Mouse (Mus musculus): Measurements from ENCODE around the gene Ccnl1.

Ccnl1 gene

DNA sequence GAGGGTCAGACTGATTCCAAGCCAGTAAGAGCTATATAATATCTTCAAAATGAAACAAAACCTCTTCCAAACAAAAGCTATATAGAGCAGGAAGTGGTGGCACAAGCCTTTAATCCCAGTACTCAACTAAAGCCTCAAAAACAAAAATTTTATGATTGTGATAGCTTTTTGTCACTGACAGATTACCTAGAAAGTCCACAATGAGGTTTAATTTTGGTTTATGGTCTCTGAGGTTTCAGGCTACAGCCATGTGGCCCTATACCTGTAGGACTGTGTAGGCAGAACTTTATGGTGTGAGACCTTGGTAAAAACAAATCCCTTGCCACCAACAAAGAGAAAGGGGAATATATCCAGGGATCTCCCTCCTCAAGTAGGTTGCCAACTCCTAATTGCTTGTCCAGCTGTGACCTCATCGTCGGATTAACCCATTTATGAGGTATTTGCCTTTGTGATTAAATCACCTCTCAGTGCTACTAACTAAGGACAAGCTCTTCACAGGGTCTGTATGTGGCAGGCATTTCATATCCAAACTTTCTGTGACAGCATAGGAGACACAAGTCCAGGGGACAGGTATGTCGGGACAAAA, 1.5 kb upstream of the Ccnl1 start:
- DNase-seq (ENCODE audit: low spot score) = no peak

DNA sequence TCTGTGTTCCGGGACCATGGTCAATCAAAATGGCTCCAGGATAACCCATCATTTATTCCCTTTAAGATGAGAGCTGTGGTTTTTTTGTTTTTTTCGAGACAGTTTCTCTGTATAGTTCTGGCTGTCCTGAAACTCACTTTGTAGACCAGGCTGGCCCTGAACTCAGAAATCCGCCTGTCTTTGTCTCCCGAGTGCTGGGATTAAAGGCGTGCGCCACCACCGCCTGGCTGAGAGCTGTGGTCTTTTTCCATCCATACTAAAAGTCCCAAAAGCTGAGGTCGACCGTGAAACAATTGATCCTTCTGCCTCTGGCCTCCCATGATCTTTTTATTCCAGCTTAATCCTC, 764 bp upstream of the Ccnl1 start:
- DNase-seq (ENCODE audit: low spot score) = no peak

DNA sequence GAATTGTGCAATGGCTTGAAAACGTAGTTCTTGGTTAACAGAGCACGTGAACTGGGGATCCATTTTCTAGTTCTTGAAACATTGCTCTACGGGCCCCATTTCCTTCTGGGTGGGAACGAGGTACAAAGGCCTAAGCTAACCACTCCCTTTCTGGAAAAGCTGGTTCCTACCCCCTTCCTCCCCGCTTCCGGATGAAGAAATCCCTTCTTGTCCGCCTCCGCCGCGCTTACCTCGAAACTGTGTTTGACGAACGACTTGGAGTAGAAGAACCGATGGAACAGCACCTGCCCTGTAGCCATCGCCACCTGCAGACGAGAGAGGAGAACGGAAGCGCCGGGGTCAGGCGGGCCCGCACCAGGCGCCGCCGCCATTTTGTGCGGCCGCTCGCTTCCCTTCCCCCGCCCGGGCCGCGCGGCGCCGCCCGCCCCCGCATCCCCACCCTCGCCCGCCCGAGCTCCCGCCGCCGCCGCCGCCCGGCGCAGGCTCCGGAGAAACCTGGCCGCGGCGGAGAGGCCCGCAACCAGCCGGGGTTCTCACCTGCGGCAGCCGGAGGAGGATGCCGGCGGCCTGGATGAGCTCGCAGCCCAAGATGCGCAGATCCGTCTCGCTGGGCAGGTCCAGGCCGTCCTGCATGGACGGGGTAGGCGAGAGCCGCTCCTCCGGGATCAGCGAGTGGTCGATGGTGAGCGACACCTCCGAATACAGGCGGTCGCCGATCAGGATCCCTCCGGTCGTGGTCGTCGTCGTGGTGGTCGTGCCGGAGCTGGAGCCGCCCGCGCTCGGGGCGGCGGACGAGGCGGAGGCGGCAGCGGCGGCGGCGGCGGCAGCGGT, 563 bp downstream of the Ccnl1 start:
- DNase-seq (ENCODE audit: low spot score) = no peak

DNA sequence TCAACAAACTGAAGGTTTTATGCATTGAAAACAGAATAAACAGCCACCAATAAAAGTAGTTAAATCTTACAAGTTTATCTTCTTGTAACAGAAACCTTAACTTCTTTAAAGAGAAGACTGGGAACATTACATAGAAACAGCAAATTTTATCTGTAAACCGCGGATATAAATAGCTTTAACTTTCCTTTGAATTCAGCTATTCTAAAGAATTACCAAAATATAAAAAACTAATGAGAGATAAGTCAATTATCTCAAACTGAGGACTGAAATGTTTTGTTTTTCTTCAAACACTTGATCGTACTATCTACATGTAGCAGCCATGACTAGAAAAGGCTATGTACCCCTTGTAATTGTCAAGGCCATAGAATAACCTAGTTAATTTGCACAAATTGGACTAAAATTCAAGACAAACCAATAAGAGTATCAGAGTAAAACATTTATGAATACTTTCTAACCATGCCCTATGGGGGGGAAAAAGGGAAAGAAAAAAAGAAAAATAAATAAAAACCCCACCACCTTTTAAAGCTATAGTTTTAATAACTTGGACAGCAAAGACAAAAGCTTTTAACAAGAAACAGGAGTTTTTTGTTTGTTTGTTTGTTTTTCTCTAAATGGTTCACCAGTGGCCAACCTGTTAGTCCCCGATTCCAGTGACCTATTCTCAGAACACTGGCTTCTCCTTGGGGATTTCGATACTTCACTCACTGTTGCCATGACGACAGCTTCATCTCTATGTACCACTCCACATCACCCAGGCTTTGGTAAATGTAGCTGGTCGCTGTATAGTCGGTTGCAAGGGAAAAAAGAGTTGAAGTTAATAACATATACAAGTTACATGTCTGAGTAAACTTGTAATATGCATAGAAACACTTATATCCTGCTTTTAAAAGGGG, 3.3 kb downstream of the Ccnl1 start:
- no peak for DNase-seq (ENCODE audit: low spot score)

DNA sequence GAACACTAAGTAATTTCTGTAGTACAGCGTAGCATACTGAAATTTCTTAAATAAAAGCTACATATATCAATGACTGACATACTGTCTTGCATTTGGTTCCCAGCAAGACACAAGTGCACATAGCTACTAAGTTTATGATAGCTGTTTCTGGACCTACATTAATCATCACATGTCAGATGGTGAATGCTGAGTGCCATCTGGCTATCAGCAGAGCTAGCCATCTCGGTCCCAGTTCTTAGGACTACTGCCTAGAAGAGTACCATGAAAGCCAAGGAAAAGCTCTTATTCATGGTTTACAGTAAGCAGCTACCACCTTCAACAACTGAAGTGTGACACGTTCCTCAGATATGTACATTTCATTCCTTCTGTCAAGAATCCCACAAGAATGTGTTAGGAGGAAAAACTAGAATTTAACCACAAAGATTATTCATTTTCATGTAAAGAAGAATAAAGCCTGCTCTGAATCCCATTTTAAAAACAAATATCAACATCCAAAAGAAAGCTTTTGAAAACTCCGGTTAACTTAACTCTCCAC, 7.2 kb downstream of the Ccnl1 start:
- DNase-seq (ENCODE audit: low spot score) = no peak

DNA sequence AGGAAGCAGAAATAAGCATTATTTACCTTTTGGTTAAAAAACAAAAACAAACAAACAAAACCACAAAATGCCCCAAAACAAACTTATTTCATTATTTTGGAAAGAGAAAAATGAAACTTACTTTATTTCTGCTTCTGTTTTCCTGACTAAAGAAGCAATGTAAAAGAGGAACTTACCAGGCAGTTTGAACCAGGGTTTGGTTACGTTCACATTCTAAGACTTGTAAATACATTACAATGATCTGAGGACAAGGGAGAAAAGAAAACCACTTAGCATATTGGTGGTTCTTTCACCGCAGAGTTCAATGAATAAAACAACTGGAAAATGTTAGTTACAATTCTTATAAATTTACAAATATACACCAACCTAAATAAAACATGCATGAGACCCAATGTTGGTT, 7.7 kb downstream of the Ccnl1 start:
- DNase-seq (ENCODE audit: low spot score) = no peak

DNA sequence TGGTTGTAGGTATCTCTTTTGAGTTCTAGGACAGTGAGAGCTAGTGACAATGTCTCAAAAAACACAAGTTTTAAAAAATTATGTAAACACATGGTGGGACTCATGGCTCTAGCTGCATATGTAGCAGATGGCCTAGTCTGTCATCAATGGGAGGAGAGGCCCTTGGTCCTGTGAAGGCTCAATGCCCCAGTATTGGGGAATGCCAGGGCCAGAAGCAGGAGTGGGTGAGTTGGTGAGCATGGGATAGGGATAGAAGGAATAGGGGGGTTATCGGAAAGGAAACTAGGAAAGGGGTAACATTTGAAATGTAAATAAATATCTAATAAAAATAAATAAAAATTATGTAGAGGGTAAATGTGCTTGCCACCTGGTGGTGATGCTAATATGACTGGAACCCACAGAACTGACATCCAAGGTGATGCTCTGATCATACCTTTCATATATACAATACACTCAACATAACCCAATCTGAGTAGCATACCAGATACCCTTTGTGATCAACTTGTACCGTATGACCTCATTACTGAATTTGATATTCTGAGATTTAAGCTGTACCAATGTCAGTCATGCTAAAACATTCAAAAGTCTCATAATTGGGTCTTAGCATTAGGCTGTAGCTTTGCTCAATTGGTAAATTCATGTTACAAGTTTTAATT, 12.6 kb downstream of the Ccnl1 start:
- DNase-seq (ENCODE audit: low spot score) = no peak

DNA sequence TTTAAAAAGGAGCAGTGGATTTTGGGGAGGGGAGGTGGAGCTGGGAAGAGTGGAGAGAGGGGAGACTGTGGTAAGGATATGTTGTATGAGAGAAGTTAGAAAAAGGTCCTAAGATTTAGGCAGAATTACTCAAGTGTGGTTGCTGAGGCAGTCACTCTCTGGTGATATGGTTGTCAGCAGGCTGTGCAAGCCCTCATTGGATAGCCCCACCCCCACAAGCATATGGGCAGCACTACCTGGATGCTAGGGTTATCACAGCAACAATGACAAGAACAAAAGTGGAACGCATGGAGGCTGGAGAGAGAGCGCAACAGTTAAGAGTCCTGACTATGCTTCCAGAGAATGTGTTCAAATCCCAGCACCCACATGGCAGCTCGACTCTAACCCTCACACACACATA, 13.3 kb downstream of the Ccnl1 start:
- DNase-seq (ENCODE audit: low spot score) = no peak

DNA sequence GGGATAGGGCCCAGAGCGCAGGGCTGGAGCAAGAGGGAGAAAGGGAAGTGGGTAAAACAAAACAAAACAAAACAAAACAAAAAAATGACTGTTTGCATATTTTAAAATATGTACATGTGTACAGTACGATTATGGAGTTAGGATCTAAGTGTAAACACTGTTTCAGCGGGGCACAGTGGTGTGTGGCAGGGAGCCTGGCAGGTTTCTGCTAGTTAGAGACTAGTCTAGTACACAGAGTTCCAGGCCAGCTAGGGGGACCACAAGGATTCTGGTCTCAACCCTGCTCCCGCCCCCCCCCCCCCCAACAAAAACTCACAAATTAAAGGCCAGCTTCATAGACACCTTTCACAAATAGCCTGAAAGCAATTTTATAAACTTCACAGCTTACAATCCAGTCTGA, 14.6 kb downstream of the Ccnl1 start:
- no peak for DNase-seq (ENCODE audit: low spot score)

DNA sequence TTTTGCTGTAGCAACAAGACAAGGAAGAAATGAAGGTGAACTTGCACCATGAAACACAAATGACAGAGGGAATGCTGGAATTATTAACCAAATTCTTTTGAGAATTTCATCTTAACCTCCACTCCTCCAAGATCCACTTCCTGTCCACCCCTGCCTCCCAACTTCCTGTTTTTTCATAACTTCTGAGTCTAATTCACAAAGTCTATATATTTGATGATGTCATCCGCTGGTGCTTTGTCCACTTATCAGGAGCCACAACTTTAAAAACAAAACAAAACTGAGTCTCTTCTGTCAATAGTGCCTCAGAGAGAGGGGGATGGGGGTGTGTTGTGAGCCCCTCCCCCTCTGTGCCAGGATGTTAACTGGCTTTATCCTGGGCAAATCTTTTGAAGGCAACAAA, 17.0 kb downstream of the Ccnl1 start:
- no peak for DNase-seq (ENCODE audit: low spot score)

DNA sequence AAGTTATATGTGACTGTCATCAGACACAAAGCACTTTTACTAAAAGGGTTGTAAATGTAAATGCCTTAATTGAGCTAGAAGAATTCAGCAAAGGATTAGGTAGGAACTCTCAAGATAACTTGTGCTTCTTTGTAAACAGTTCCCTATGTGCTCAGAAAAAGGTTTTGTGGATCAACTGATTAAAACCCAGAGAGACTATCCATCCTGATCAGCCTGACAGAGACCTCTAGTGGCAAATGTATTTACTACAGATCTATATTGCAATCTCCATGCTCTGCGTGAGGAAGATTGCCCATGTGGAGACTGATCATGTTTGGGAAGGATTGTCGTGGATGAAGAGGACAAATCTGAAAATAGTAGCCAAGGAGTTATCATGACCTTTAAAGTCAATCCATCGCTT, 19.8 kb downstream of the Ccnl1 start:
- DNase-seq (ENCODE audit: low spot score) = peak; percentile 31

DNA sequence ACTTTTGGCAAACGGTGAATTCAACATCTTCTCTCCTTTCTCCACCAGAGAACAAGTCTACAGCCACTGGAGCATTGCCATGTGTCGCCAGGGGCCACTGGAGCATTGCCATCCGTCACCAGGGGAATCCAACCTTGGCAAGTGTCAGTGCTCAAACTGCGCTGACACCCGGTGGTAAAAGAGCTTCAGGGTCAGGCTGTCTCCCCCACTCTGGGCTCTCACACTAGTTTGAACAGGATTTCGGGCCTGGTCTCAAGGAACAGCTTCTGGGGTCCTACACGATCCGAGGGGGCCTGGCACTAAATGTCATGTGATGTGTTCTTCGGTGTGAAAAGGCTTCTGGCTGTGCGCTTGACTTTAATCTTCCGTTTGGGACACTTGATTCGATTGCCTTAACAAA, 21.7 kb downstream of the Ccnl1 start:
- DNase-seq (ENCODE audit: low spot score) = no peak

DNA sequence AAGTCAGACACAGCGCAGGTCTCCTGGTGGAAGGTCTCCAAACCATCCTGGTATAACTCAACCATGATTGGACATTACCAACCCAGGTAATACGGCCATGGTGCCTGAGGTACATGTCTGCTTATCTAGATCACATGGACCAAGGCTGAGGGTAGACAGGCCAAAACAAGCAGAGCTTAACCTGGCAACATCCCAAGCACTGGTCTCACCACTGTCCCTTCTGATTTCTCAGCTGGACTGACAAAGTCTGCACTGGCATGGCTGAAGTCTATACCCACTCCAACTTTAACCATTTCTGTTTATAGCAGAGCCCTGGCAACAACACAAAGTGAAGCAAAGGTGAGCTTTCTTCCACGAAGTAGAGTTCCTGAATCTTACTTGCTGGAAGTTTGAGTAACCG, 22.9 kb downstream of the Ccnl1 start:
- no peak for DNase-seq (ENCODE audit: low spot score)

DNA sequence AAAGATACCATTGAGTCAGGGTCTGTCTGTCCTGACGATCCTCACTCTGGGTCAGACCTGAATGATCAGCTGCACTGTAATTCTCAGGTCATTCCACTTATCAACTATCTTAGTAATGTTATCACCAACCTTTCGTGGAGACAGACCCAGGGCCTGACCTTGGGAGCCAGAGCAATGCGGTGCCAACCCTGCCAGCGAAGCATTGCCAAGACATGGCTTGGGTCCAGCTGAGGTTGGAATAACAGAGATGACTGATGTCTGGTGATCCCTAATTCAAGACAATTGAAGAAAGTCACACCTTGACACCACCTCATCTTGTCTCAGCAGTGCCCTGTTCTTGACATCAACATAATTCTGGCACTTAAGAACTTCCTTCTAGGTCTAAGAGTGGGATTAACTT, 24.3 kb downstream of the Ccnl1 start:
- no peak for DNase-seq (ENCODE audit: low spot score)

DNA sequence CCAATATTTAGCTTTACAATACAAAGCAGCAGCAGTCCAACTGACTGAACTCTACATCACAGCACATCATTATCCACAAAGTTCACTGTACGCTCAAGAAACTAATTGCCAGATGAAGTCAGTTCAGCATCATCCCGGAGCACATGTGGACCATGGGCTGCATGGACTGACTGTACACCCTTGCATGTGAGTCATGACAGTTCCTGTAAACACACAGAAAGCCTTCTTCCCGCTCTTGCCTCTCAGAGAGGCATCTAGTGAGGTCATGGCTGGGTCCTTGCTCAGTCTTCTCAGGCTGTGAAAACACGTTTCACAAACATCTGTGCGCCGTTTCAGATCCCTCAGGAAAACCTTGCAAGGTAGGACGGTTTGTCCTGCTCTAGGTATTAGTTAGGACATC, 26.5 kb downstream of the Ccnl1 start:
- DNase-seq (ENCODE audit: low spot score) = no peak

DNA sequence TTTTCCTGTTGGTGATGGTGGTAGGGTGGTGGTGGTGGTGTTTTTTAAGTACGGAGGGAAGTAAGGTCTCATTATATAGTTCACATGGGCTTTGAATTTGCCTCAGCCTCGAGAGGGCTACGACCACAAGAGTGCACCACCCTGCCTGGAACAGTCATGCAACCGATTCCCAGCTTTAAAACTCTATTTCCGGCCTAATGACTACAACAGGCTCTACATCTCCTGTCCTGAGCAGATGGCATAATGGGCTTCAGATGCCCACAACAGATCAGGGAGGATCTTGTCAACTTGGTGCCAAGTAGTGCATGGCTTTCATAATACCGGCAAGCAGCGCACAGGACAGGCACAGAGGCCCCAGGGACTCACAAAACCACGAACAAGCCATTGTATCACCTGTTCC, 27.4 kb downstream of the Ccnl1 start:
- DNase-seq (ENCODE audit: low spot score) = no peak

DNA sequence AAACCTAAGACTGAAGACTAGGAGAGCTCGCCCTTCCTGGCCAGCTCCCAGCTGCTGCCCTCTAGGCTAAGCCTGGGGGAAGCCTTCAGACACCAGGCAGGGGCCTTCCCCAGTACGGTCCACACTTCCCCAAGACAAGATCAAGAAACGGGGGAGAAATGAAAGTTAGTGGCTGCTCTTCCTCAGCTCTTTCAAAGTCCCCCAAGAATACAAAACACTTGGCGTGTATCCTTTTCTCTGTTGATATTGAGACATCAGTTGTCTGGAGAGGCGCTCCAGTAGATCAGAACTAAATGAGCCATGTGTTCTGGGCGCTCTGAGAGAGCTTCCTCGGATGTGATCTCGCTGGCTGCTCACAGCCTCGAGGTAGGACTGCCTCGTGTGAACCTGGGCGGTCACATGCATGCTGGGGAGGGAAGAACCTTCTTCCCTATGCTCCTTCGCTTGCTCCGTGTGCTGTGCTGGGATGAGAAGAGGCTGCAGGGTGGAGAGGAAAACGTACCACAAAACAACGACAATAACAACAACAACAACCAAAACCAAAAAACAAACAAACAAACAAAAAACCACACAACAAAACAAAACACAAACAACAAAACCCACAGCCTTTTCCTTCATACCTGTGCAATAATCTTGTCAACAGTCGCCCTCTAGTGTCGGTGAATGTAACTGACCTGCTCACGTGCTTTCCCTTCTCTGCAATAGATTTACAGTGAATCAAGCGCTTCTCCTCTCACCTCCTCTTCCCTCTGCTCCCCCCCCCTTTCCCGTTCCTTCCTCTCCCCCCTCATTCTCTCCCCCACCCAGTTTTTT, 28.0 kb downstream of the Ccnl1 start:
- DNase-seq (ENCODE audit: low spot score) = peak; percentile 65

DNA sequence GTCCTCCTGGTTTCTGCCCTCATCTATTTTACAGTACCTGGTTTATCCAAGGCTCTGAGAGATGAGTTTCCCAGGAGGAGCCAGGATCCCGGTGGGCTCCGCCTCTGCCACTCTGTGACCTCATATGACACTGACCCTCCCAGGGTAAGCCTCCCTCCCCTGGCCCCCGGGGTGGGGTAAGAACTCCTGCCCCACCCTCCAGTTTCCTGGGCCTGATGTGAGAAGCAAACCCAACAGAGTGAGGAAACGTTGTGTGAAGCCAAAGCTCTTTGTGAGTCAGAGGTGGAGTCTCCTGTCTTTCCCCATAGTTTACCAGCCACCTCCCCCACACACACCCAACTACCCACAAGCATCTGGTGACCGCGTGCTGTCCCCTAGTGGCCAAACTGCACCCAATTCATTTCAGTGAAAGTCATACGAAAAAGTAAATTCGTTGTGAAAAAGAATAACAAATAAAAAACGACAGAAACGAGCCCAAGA, 28.7 kb downstream of the Ccnl1 start:
- DNase-seq (ENCODE audit: low spot score) = peak; percentile 56

DNA sequence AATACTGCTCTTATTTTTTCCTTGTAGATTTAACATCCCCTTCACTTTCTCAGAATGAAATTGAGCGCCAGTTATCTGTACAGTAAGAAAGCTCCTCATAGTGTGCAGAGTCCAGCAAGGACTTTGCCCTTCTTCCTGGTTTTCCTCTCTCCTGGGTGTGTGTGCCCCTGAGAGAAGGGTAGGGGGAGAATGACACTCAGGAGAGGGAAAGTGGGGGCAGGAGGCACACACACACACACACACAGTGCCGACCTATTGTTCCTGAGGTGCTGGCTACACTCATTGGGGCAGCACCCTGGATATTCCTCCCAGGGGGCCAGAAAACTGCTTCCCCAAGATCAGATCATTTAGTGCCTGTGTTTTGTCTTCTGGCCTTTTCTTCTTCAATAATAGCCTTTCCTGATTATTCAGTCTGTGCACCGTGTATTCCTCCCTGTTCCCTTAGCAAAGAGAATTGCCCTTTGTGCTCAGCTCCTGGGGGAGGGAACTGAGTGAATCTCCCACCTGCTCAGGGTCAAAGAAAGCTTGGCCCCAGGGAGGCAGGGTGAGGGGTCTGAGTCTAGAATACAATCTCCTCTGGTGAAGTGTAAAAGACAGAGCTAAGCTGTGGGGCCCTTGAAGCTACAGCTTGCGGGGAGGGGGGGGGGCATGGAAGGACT, 29.3 kb downstream of the Ccnl1 start:
- no peak for DNase-seq (ENCODE audit: low spot score)

DNA sequence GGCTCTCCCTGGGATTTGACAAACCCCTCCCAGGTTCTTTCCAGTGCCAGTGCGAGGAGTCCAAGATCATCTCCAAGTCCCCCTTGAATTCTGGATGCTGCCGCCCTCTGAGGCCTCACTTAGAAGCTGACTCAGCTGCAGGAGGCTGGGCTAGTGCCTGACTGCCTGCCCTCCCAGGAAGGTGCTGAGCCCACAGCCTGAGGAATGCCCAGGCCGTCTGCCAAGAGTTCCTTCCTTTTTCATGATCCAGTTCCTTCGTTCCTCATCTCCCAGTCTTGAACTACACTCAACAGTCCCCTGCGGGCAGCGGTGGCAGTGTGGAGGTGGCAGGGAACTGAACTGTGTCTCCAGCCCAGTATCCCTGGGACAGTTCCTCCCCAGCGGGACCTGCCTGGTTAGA, 30.4 kb downstream of the Ccnl1 start:
- DNase-seq (ENCODE audit: low spot score) = peak; percentile 40

DNA sequence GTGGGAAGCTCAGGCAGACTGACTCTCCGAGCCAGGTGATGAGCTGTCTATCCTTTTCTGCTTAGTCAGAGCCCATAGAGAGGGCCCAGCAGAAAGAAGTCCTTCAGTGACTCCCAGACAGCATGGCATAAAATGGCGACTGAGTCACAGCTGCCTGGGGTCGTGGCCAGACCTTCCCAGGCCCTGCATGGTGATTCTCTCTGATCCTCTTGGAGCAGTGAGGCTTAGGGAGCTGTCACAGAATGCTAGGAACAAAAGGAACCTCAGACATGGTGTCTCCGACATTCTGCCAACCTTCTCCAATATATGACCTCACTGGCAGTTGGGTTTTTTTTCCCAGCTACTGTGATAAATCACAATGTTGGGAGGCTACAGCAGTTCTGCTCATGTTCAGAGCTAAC, 30.9 kb downstream of the Ccnl1 start:
- no peak for DNase-seq (ENCODE audit: low spot score)
